Mouse (Mus musculus): ENCODE results near the gene Cog6. TPM values are rescaled to one million over a fixed set of nuclear protein-coding genes. Genes with fewer than 3 reads are reported as not detected.

The Cog6 gene
- polyA plus RNA-seq, 1 experiment = 34.1 TPM

GRCm38 (mm10) chr3:52974674-52975556 lies 42.1 kb downstream of the Cog6 start:
- no peak overlapping the region for H3K27ac ChIP-seq (ENCODE audit: insufficient read depth, low read length)
- no peak overlapping the region for H3K4me3 ChIP-seq (ENCODE audit: insufficient read depth, low read length)
- TF ChIP-seq CTCF (IDR thresholded peaks at IDR 0.05; ENCODE audit: borderline replicate concordance, insufficient read depth, low read length) (peak; percentile 48), POLR2A (IDR thresholded peaks at IDR 0.05; ENCODE audit: low read depth, low read length) (no peak)
- H3K4me1 ChIP-seq (ENCODE audit: control insufficient read depth, insufficient read depth, low read length) = no peaks in the 10 kb centered on the region

GRCm38 (mm10) chr3:52972916-52973315 lies 44.1 kb downstream of the Cog6 start:
- Histone ChIP-seq H3K27ac (ENCODE audit: insufficient read depth, low read length) (no peak overlapping the region), H3K4me1 (ENCODE audit: control insufficient read depth, insufficient read depth, low read length) (no peaks in the 10 kb centered on the region), H3K4me3 (ENCODE audit: insufficient read depth, low read length) (no peak overlapping the region)
- TF ChIP-seq POLR2A (IDR thresholded peaks at IDR 0.05; ENCODE audit: low read depth, low read length) = no peak
- TF ChIP-seq CTCF (IDR thresholded peaks at IDR 0.05; ENCODE audit: borderline replicate concordance, insufficient read depth, low read length) = no peak

GRCm38 (mm10) chr3:52967046-52967445 lies 50.0 kb downstream of the Cog6 start:
- Histone ChIP-seq H3K4me3 (ENCODE audit: insufficient read depth, low read length) (no peak overlapping the region), H3K4me1 (ENCODE audit: control insufficient read depth, insufficient read depth, low read length) (no peaks in the 10 kb centered on the region), H3K27ac (ENCODE audit: insufficient read depth, low read length) (no peak overlapping the region)
- TF ChIP-seq POLR2A (IDR thresholded peaks at IDR 0.05; ENCODE audit: low read depth, low read length) = no peak
- TF ChIP-seq CTCF (IDR thresholded peaks at IDR 0.05; ENCODE audit: borderline replicate concordance, insufficient read depth, low read length) = no peak

GRCm38 (mm10) chr3:52964206-52964605 lies 52.8 kb downstream of the Cog6 start:
- TF ChIP-seq CTCF (IDR thresholded peaks at IDR 0.05; ENCODE audit: borderline replicate concordance, insufficient read depth, low read length) = no peak
- TF ChIP-seq POLR2A (IDR thresholded peaks at IDR 0.05; ENCODE audit: low read depth, low read length) = no peak
- H3K4me1 ChIP-seq (ENCODE audit: control insufficient read depth, insufficient read depth, low read length) = no peaks in the 10 kb centered on the region
- no peak overlapping the region for H3K4me3 ChIP-seq (ENCODE audit: insufficient read depth, low read length)
- H3K27ac ChIP-seq (ENCODE audit: insufficient read depth, low read length) = no peak overlapping the region

- Histone ChIP-seq H3K27ac (ENCODE audit: insufficient read depth, low read length) (no peak overlapping the region), H3K4me1 (ENCODE audit: control insufficient read depth, insufficient read depth, low read length) (no peaks in the 10 kb centered on the region), H3K4me3 (ENCODE audit: insufficient read depth, low read length) (no peak overlapping the region)
- no peak for TF ChIP-seq CTCF (IDR thresholded peaks at IDR 0.05; ENCODE audit: borderline replicate concordance, insufficient read depth, low read length)
- TF ChIP-seq POLR2A (IDR thresholded peaks at IDR 0.05; ENCODE audit: low read depth, low read length) = no peak
Measured at GRCm38 (mm10) chr3:52963441-52963840, 53.6 kb downstream of the Cog6 start.

GRCm38 (mm10) chr3:52962391-52962790 lies 54.6 kb downstream of the Cog6 start:
- H3K4me3 ChIP-seq (ENCODE audit: insufficient read depth, low read length) = no peak overlapping the region
- TF ChIP-seq CTCF (IDR thresholded peaks at IDR 0.05; ENCODE audit: borderline replicate concordance, insufficient read depth, low read length) (no peak), POLR2A (IDR thresholded peaks at IDR 0.05; ENCODE audit: low read depth, low read length) (no peak)
- no peak overlapping the region for H3K27ac ChIP-seq (ENCODE audit: insufficient read depth, low read length)
- no peaks in the 10 kb centered on the region for H3K4me1 ChIP-seq (ENCODE audit: control insufficient read depth, insufficient read depth, low read length)

GRCm38 (mm10) chr3:52961661-52962060 lies 55.4 kb downstream of the Cog6 start:
- no peak for TF ChIP-seq CTCF (IDR thresholded peaks at IDR 0.05; ENCODE audit: borderline replicate concordance, insufficient read depth, low read length)
- H3K4me3 ChIP-seq (ENCODE audit: insufficient read depth, low read length) = no peak overlapping the region
- no peaks in the 10 kb centered on the region for H3K4me1 ChIP-seq (ENCODE audit: control insufficient read depth, insufficient read depth, low read length)
- H3K27ac ChIP-seq (ENCODE audit: insufficient read depth, low read length) = no peak overlapping the region

- H3K4me1 ChIP-seq (ENCODE audit: control insufficient read depth, insufficient read depth, low read length) = no peaks in the 10 kb centered on the region
- H3K27ac ChIP-seq (ENCODE audit: insufficient read depth, low read length) = no peak overlapping the region
- H3K4me3 ChIP-seq (ENCODE audit: insufficient read depth, low read length) = no peak overlapping the region
- no peak for TF ChIP-seq CTCF (IDR thresholded peaks at IDR 0.05; ENCODE audit: borderline replicate concordance, insufficient read depth, low read length)
- TF ChIP-seq POLR2A (IDR thresholded peaks at IDR 0.05; ENCODE audit: low read depth, low read length) = no peak
Measured at GRCm38 (mm10) chr3:52960951-52961350, 56.1 kb downstream of the Cog6 start.

GRCm38 (mm10) chr3:52958444-52959120 lies 58.5 kb downstream of the Cog6 start:
- H3K4me1 ChIP-seq (ENCODE audit: control insufficient read depth, insufficient read depth, low read length) = no peaks in the 10 kb centered on the region
- TF ChIP-seq CTCF (IDR thresholded peaks at IDR 0.05; ENCODE audit: borderline replicate concordance, insufficient read depth, low read length) (no peak), POLR2A (IDR thresholded peaks at IDR 0.05; ENCODE audit: low read depth, low read length) (no peak)
- no peak overlapping the region for H3K27ac ChIP-seq (ENCODE audit: insufficient read depth, low read length)
- no peak overlapping the region for H3K4me3 ChIP-seq (ENCODE audit: insufficient read depth, low read length)

- H3K4me3 ChIP-seq (ENCODE audit: insufficient read depth, low read length) = no peak overlapping the region
- no peaks in the 10 kb centered on the region for H3K4me1 ChIP-seq (ENCODE audit: control insufficient read depth, insufficient read depth, low read length)
- TF ChIP-seq CTCF (IDR thresholded peaks at IDR 0.05; ENCODE audit: borderline replicate concordance, insufficient read depth, low read length) (no peak), POLR2A (IDR thresholded peaks at IDR 0.05; ENCODE audit: low read depth, low read length) (no peak)
- H3K27ac ChIP-seq (ENCODE audit: insufficient read depth, low read length) = no peak overlapping the region
Measured at GRCm38 (mm10) chr3:52957861-52958260, 59.2 kb downstream of the Cog6 start.

Measured in embryonic fibroblast, embryonic 13.5 days (primary cell).